Mouse (Mus musculus) ES-CJ7 (cell line): ENCODE measurements around the gene Ltbp1.

Experiments used
- DNase-seq: peaks from one replicate; pipeline ENCODE4 v3.0.0; 2011; ENCODE audit warnings: low read depth, low spot score

The Ltbp1 gene

DNA sequence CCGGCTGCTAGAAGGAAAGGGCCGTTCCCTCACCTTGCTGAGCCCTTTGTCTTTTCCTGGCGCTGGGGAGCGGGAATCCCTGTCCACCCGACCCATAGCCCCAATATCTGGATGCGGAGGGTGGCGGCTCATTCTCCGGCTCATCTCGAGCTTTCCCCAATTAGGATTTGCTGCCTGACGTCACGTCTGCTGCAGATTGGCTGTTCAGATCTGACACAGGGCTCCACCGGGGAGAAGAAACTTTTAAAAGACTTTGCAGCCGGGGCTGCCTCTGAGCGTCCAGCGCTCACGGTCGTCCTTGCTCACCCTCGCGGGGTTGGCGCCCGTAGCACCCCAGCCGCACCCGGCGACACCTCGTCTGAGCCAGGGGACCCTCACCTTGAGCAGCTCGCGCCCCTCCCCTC lies at the start of gene Ltbp1:
Ltbp1 (plus strand) TSS at position 288 of the 404 bp plus-strand sequence.
- peak; percentile 68 for DNase-seq

- DNase-seq = peak; percentile 54
These were observed 45.7 kb upstream of the Ltbp1 start for GRCm38 (mm10) chr17:74959481-74960245.

DNA sequence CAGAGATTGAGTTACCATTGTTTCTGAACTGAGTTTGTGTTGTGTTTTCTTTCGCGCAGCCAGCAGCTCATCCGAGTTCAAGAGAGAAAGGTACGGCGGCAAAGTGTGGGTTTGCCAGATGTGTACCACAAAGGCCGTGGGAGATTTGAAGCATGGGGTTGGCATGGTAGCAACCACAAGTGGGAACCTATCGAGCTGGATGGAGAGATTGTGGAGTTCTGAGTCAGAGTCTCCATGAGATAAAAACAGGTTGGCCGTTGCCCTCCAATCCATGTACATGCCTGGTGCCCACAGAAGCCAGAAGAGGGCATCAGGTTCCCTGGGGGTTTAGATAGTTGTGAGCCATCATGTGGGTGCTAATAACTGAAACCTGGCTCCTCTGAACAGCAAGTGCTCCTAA lies 42.1 kb upstream of the Ltbp1 start:
- DNase-seq = no peak

DNA sequence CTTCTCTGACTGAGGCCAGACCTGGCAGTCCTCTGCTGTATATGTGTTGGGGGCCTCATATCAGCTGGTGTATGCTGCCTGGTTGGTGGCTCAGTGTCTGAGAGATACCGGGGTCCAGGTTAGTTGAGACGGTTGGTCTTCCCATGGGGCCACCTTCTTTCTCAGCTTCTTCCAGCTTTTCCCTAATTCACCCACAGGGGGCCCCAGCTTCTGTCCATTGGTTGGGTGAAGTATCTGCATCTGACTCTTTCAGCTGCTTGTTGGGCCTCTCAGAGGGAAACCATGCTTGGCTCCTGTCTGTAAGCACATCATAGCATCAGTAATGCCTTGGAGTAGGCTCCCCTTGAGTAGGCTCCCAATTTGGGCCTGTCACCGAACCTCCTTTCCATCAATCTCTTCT lies 41.5 kb upstream of the Ltbp1 start:
- DNase-seq = no peak

DNA sequence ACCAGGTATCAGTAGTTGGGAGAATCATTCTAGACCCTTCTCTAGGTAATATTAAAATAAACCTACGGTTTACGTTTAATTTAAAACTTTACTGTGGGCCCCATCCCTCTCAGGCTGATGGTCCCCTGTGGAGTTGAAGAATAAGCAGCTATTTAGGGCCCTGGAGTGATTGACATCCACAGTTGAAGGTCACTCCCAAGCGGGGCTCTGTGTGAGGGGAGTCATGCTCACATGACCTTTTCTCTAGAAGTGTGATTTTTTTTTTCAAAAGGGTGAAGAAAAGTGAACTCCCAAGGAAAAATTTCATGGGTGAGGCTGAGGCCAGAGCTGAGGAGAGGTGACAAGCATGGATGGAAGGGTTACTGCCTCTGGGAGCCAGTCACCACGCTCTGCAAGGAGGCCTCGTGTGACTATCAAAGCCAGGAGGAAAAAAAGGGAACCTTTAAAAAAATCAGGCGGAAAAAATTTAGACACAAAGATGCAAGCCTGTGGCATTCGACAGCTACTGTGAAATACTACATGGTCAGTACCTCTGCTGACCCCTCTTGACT lies 38.0 kb upstream of the Ltbp1 start:
- peak; percentile 66 for DNase-seq

GRCm38 (mm10) chr17:74968152-74968712 lies 37.1 kb upstream of the Ltbp1 start:
- DNase-seq = no peak

GRCm38 (mm10) chr17:74968738-74969271 lies 36.6 kb upstream of the Ltbp1 start:
- DNase-seq = no peak

DNA sequence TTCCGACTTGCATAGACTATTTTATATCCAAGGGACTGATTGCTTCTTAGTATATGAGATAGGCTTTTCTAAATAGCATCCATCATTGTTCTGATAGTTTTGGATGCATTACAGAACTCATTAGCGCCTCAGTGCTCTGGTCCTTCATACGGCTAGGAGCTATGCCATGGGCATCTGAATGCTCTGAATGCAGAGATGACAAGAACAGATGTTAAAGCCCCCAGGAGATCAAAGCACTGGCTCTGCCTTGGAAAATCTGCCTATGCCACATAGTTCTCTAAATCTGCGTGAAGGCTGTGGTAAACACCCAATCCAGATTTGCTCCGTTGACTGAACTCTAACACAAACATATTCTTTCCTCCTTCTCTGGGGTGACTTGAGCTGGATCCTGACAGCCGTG lies 30.2 kb upstream of the Ltbp1 start:
- DNase-seq = no peak

GRCm38 (mm10) chr17:74976167-74976985 lies 29.0 kb upstream of the Ltbp1 start:
- no peak for DNase-seq

GRCm38 (mm10) chr17:74979767-74980166 lies 25.6 kb upstream of the Ltbp1 start:
- DNase-seq = no peak

DNA sequence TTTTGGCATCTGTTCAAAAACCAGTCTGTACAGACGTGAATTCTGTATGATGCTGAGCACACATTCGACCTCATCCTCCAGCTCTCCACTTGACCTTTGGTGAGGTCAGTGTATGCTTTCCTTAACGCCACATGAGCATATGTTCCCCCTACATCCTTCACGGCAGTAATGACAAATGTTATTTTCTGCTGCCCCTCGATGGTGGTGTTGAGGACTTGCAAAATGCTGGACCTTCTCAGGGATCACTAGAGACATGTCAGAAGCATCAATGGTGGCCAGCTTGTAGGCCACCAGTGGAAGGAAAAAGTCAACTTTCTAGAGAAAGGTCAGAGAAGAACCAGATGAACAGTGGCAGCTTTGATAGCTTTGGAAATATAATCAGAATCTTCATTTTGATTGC lies 23.7 kb upstream of the Ltbp1 start:
- no peak for DNase-seq

DNA sequence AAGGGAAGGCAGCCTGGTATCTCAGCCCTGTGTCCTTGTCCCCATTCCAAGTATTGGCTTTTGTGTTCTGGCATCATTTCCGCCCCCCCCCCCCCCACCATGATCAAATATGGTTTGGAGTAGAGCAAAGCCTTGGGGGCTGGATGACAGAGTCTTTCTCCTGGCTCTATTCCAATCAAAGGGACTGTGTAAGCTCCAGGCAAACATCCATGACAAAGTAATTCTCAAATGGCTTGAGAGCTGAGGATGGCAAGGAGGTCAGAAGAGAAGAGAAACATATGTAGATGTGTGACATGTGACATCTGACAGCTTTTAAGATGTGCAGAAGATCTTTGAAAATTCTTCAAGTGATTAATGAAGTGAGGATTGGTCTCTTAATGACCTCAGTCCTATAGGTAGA lies 22.5 kb upstream of the Ltbp1 start:
- DNase-seq = no peak

DNA sequence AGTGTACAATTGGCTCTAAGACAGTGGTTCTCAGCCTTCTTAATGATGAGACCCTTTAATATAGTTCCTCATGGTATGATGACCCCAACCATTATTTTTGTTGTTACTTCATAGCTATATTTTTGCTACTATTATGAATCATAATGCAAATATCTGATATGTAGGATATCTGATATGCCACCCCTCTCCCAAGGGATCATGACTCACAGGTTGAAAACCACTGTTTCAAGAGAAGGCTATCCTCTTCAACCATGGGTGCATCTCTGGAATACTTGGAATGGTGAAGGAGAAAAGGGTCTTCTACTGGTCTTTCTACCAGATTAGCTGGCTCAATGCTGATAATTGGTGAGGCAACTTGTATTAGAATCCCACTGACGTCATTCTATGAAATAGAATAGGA lies 21.3 kb upstream of the Ltbp1 start:
- DNase-seq = no peak

GRCm38 (mm10) chr17:74984681-74985080 lies 20.7 kb upstream of the Ltbp1 start:
- DNase-seq = no peak

DNA sequence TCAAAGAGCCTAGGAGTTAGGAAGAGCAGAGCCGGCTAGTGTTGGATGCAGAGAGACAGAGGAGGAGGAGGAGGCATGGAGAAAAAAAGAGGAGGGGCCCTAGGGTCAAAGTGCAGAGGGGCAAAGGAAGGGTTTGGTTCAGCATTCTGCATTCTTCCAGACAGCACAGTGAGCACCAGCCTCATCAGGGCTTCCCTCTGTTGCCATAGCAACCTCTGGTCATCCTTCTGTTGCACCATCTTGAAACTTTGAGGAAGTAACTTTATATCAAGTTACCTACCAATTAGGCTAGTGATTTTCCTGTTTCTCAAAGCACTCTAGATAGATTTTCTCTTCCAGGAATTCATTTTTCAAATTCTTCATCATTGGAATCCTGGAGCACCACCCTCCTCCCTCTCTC lies 18.3 kb upstream of the Ltbp1 start:
- no peak for DNase-seq

DNA sequence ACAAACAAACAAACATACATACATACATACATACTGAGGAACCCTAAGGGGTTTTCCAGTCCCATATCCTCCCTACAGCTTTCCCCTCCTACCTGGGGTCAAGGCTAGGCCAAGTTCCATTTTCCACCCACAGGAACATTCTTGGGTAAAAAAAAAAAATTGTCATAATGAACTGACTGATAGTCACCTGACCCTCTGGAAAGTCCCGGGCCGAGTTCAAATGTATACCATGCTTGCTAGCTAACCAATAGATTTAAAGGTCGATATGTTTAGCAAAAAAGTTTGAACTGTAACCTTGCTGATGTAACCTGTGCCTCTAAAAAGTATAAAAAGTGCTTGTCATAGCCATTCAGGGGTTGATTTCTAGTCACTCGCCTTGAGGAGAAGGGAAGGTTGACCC lies 15.7 kb upstream of the Ltbp1 start:
- no peak for DNase-seq

DNA sequence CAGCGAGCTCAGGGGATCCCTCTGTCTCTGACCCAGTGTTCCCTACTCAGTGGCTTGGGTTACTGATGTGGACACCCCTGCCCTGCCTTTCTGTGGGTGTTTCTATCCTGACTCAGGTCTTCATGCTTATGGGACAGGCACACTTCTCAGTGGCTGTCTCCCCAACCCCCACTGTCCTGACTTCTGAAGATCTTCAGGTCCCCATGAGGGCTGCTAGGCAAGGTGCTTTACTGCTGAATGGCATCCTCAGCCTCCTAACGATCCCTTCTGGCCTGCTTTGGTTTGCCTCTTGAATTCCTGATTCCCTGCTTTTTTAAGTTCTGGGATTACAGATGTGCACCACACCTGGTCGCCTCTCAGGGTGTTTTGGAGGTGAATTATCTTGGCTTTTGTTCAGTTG lies 14.8 kb upstream of the Ltbp1 start:
- no peak for DNase-seq

- peak; percentile 52 for DNase-seq
These were observed 11.4 kb upstream of the Ltbp1 start for GRCm38 (mm10) chr17:74993726-74994581.

DNA sequence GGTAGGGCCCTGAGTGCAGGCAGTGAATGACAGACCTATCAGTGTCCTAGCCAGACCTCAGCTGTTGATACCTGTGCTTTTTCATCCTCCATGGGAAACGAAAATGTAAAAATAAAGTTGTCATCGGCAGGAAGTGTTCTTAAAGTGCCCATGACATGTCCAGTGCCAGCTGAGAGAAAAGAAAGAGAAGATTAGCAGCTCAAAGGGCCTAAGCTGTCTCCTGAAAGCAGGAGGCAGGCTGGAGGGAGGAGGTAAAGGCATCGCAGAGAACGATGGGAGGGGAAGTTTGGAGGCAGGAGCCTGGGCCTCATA lies 10.8 kb upstream of the Ltbp1 start:
- no peak for DNase-seq

GRCm38 (mm10) chr17:74995266-74995665 lies 10.1 kb upstream of the Ltbp1 start:
- DNase-seq = no peak

GRCm38 (mm10) chr17:75000066-75000465 lies 5.3 kb upstream of the Ltbp1 start:
- DNase-seq = no peak
